Mouse (Mus musculus): ENCODE data around the gene Topbp1.
A peak's percentile ranks its signal among the peaks of the same experiment; 100 is the strongest.

The Topbp1 gene

DNA sequence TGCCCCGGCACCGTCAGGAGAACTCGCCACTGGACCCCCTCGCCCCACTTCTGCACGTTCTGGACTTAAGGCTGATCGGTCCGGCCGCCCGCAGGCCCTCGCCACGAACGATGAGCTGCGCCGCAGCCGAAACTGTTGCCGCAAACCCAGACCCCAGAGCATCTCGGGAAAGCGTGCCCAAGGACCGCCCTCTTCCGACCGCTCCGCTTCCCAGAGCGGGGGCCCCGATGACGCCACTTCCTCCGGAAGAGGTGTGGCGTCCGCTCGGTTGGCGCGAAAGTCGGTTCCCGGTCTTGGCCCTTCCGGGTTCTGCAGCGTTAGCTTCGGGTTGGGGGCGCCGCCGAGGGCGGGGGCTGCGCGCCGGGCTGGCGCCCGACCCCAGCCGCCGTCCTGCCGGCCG is at the start of gene Topbp1, which contains the start of gene 1300017J02Rik:
Gene Topbp1, plus strand, starts transcription at position 289 of the 400 bp plus-strand sequence.
Gene 1300017J02Rik, minus strand, starts transcription at position 156 of the 400 bp plus-strand sequence.
- DNase-seq (ENCODE audit: inconsistent ontology term): peak; percentile 94

DNA sequence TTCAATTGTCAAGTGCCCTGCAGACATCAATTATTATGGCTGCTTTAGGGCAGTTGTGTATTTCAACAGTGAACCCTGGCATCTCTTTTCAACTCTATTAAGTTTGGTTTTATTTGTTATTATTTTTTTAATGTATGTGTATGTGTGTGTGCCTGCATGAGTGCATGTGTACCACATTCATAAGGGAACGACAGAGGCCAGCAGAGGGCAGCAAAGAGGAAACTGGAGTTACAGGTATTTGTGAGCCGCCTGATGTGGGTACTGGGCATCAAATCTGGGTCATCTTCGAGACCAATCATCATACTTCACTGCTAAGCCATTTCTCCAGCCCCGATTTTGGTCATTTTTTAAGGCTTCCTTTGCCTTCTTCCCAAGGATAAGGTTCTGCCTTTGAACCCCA is 39.2 kb upstream of the Topbp1 start:
- DNase-seq (ENCODE audit: inconsistent ontology term): no peak

DNA sequence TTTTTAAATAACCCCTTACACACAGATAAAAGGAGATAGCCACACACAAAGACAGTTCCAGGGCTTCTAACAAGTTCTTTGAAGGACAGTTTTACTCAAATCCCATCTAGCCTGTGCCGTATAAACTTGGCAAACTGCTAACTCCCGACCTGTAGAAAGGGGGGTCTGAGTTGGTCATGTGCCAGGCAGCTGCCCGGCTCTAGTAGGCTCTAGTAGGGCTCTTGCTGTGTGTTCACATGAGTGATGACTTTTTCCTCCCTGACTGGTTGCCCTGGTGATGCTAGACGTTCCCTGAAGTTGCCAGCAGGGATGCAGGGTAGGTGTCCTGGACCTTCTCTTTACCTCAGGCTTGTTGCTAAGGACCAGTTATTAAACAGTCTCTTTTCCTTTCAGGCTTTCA is 33.9 kb upstream of the Topbp1 start:
- no peak for DNase-seq (ENCODE audit: inconsistent ontology term)

DNA sequence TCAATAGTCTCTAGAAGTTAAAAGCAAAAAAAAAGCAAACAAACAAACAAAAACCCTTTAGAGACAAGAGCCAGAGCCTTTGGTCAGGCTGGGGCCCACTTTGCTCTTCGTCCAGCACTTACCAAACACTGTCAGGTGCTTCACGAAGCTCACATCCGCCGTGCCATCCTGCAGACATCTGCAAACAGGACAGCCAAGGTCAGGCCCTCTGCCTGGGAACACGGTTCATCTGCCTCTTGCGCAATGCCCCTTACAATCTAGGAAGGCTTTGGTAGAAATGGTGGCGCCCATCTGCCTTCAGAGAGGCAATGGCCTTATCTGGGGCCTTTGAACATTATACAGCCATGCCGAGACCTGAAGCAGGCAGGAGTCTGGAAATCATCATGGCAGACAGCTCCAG is 30.2 kb upstream of the Topbp1 start:
- no peak for DNase-seq (ENCODE audit: inconsistent ontology term)

DNA sequence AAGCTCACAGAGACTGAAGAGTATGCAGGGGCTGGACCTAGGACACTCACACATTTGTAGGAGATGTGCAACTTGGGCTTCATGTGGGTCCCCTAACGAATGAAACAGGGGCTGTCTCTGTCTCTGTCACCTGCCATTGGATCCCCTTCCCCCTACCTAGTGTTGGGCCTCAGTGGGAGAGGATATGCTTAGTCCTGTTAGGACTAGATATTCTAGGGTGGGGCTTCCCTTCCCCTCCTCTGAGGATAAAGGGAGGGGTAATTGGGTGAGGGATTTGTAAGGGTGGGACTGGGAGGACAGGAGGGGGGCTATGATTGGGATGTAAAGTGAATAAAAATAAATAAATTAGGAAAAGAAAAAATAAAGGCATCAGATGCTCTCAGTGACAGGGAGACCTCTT is 29.3 kb upstream of the Topbp1 start:
- DNase-seq (ENCODE audit: inconsistent ontology term): no peak

DNA sequence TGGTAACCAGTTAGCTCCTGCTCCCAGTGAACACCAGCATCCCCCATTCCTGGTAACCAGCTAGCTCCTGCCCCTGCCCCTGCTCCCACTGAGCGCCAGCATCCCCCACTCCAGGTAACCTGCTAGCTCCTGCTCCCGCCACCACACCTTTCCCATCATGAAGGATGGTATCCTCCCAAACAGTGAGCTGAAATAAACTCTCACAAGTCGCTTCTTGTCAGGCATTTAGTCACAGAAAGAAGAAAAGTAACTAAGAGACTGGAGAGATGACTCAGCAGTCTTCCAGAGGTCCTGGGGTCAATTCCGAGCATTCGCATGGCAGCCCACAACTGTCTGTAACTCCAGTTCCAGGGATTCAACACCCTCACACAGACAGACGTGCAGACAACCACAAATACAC is 28.1 kb upstream of the Topbp1 start:
- no peak for DNase-seq (ENCODE audit: inconsistent ontology term)

DNA sequence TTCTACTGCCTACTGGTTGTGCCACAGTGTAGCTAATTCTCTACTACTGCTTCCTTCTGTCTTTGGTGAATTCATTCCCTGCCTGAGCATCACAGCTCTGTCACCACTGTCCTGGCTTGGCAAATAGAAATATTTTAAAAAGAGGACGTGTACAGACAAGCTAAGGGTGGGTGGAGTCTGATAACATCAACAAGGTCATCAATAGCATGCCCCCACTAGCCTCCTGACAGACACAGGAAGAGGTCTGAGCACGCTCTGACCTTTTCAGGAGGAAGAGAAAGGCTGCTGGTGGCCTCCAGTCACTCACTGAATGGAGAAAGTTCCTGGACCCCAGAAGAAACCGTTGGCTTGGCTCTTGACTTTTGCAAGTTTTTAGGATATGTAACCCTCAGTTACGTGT is 18.6 kb upstream of the Topbp1 start:
- DNase-seq (ENCODE audit: inconsistent ontology term): no peak

DNA sequence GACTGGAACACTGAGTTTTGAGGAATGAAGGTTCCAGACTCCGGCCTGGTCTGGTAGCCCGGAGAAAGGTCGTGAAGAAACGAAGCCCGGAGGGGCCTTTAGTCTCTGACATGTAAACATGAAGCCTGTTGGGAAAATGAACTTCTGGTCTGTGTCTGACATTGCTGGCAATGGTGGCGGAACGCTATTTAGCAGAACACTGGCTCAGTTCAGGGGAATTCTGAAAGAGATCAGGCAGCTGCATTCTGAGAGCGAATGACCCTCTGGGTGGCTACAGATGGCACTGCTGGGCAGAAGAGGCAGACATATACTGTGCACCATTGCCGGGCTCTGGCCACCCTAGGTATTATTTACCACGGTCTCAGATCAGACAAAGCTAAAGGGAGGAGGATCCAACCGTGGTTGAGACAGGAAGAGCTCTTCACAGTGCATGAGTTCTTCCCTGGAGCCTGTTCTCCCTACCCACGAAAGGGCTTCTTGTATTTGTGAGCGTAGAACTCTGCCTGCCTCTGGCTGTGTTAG is 18.1 kb upstream of the Topbp1 start:
- no peak for DNase-seq (ENCODE audit: inconsistent ontology term)

DNA sequence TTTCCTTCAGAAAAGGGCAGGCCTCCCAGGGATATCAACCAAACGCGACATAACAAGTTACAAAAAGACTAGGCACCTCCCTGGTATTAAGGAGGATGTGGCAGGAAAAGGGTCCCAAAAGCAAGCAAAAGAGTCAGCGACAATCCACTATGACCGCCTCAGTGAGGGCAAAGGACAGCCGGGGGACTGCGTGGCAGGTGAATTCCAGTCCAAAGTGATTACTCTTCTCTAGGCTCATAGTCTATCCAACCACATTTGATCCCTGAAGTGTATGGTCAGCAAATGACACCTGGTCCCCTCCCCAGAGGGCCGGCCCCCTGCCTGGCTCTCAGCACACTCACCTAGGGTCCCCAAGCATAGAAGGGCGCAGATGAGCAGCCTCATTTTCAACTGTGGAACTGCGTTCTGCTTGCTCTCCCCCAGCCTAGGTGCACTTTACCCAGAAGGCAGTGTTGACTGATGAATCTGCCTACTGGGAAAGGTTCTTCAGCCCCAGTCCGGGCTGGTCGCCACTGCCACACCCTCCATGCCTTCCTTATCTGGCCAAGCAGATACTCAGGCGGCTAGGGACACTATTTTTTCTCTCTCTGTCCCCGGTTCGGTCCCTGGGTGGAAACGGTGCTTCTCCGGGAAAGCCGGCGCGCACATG is 17.1 kb upstream of the Topbp1 start:
- DNase-seq (ENCODE audit: inconsistent ontology term): no peak

DNA sequence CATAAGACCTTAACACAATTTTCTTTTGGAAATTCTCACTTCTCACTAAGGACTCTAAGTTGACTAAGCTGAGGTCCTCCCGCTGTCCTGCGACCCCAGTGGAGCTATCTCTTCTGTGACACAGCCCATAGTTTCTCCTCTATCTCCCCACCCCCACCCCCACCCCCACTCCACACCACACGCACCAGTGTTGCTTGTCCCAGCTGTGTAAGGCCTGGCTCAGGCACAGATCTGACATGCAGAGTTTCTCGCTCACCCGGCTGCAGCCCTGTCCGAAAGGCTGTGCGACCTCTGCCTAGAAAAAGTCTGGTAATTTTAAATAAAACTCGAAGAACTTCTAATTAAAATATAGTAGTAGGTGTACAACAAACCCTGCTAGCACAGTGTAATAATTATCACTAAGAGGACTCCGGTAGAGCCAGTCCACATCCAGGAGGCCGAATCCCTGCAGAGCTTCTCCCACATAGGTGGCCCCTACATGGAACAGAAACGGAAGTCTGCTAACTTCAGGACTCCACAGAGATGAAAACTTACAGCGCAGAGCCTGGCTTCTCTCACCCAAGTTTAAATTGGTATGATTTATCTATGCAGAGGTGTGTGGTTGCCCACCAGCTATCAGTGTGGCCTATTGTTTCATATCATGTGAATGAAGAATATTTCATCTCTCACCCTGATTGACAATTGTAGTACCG is 16.4 kb upstream of the Topbp1 start:
- no peak for DNase-seq (ENCODE audit: inconsistent ontology term)

DNA sequence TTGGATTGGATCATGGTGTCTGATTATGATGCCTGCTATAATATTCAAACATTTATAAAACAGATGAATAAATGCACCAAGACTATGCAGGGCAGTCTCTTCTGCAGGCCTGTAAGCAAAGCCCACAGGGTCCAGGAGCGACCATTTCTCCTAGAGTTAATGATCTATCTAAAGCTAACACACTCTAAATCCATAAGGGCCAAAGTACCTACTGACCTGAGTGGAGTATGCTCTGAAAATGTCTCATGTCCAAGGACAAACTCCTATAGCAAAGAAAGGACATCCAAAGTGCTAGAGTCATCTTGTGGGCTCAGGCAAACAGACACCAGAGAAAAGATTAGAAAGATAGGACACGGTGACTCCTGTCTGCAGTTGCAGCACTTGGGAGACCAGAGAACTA is 10.5 kb upstream of the Topbp1 start:
- no peak for DNase-seq (ENCODE audit: inconsistent ontology term)

DNA sequence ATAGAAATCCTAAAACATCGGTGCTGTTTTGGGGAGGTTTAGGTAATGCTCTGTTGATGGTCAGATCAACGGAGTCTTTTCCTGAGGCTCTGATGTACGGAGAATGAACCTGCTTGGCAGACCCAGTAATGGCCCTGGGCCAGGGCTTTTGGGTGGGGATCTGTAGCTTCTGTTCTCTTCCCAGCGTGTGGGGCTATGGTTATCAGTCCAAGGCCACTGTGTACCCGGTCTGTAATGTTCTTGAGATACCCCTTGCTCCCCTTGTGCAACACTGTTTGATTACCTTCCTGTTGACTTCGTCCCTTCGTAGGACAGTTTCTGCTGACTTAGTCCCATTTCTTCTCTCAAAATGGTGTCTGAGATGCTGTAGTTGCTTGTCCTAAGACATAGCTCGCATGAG is 3.9 kb upstream of the Topbp1 start:
- no peak for DNase-seq (ENCODE audit: inconsistent ontology term)

DNA sequence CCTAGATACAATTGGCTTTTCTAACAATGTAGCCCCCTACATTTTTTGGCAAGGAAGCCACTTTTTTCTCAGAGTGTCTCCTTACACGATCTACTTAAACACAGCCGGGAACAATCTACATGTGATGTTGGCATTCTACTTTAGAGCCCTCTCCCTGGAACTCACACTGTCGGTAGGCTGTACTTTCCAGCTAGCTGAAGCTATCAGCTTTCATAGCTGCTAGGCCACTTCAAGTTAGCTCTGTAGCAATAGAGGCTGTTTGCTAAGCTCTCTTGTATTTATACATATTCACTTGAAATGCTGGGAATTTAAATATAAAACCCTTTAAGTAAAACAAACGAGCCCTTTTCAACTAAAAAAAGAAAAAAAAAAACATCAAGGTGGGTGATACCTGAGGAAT is 2.8 kb upstream of the Topbp1 start:
- DNase-seq (ENCODE audit: inconsistent ontology term): no peak

DNA sequence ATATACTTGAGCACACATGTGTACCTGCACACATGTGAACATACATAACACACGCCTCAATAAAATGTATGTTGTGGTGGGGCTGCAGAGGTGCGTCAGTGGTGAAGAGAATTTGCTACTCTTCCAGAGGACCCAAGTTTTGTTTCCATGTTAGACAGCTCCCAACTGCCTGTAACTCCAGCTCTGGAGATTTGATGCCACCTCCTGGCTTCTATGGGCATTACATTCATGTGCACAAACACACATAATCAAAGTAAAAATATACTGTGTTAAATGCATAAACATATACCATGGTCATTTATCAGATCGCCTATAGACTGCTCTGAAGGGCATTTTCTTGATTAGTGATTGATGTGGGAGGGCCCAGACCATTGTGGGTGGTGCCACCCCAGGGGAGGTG is 2.3 kb upstream of the Topbp1 start:
- DNase-seq (ENCODE audit: inconsistent ontology term): peak; percentile 36

DNA sequence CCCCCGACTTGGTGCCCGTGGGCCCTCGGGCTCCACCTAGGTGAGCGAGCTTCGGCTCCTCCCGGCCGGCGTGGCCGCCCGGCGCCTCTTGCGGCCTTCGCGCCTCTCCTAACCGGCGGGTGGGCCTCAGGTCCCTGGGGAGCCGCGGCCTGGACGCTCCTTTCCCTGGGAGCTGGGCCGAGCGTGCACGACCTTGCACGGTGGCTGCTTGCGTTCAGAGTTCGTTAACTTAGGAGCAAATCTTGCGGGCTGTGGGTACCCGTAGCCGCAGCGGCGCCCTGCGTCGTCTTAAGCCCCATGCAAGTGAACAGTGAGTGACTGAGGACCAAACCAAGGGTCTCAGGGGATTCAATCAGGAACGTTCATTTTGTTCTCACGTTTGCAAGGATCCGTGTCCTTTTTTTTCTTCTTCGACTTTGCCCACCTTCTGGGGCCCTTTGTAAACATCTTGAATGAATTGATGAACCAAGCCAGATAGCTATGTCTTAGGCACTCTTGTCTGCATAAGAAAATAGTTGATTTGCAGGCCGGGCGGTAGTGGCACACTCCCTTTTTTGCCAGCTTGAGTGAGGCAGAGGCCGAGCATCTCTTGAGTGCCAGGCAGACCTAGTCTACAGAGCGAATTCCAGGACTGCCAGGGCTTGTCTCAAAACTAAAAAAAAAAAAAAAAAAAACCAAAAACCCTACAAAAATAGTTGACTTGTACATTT is 472 bp downstream of the Topbp1 start:
- DNase-seq (ENCODE audit: inconsistent ontology term): peak; percentile 38

DNA sequence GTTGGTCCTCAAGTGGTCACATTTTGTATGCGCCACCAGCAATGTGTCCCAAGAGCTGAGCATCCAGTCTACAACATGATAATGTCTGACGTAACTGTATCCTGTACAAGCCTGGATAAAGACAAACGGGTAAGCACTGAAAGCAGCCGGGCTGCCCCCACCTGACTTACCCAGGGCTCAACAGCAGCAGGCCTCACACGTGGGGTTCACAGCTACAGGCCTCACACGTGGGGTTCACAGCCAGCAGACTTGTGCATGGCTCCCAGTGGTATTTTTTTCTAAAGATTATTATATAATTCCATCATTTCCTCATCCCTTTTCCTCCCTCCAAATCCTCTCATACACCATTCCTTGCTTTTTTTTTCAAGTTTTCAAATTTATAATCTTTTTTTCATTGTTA is 4.8 kb downstream of the Topbp1 start:
- no peak for DNase-seq (ENCODE audit: inconsistent ontology term)

DNA sequence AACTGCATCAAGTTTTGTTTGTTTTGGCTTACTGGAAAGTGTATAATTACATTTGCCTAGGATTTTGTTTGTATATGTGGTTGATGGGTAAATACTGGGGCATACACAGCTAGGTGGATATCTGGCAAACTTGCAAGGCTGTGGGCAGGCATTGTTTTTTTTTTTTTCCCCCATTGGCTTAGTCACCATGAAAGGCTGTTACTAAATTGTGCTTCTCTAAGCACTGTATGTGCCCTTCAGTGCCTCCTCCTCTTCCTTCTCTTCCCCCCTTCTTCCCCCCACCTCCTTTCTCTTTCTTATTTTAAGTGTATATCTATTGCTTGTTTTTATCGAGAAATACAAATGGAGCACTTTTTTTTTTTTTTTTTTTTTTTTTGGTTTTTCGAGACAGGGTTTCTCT is 19.7 kb downstream of the Topbp1 start:
- no peak for DNase-seq (ENCODE audit: inconsistent ontology term)

DNA sequence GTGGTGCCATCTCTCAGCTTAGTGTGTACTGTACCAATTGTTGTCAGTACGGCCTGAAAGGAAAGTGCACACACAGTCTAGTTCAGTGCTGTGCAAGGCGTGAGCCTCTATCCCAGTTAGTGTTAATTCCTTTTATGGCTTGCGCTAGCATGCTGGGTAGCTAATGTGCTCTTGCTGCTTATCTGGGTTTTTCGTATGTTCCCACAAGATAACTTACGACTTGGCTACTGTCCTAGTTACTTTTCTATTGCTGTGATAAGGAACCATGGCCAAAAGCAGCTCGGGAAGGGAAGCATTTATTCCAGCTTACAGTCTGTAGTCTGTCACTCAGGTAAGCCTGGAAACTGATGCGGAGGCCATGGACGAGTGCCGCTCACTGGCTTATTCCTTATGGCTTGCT is 21.4 kb downstream of the Topbp1 start:
- no peak for DNase-seq (ENCODE audit: inconsistent ontology term)

DNA sequence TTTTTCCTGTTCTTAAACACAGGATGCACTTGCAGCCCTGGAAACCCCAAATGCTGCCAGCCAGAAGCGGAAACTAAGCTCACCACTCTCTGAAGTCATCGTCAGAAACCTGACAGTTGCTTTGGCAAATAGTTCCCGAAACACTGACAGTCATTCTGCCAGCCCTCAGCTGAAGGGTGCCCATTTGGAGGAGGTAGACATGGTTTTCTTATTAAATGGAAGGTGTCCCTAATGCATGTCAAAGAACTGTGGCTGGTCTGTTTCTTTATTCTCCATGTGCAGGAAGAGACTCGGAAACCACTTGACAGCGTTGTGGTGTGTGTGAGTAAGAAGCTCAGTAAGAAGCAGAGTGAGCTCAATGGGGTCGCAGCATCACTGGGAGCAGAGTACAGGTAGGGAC is 27.6 kb downstream of the Topbp1 start:
- DNase-seq (ENCODE audit: inconsistent ontology term): no peak

DNA sequence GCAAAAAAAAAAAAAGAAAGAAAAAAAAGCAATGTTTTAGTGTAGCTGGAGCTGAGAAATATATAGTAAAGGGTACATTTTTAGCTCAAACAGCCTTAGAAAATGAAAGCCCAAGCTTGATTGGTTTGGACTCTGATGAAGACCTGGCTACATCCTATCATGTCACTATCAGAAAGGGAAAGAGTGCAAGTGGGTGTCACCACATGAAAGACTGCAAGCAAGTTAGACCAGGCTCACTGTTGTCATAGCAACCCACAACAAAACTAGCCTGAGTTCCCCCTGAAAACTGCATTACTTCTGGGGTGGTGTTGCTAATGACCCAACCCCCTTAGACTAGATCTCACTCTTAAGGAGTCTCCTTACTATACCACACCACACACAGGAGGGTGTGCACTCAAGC is 31.9 kb downstream of the Topbp1 start:
- DNase-seq (ENCODE audit: inconsistent ontology term): no peak

DNA sequence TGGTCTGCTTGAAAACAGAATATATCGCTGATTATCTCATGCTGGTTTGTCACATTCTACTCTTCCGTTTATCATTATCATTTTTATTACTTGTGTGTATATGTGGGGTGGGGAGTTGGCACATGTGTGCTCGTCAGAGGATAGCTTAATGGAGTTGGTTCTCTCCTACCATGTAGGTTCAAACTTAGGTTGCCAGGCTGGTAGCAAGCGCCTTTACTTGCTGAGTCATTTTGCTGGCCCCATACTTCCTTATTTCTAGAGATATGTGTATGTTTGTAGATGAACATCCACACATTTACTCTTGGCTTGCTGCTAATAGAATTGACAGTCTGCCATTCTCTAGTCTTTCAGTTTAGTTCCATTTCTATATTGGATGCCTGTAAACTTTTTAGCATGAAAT is 42.0 kb downstream of the Topbp1 start:
- no peak for DNase-seq (ENCODE audit: inconsistent ontology term)

DNA sequence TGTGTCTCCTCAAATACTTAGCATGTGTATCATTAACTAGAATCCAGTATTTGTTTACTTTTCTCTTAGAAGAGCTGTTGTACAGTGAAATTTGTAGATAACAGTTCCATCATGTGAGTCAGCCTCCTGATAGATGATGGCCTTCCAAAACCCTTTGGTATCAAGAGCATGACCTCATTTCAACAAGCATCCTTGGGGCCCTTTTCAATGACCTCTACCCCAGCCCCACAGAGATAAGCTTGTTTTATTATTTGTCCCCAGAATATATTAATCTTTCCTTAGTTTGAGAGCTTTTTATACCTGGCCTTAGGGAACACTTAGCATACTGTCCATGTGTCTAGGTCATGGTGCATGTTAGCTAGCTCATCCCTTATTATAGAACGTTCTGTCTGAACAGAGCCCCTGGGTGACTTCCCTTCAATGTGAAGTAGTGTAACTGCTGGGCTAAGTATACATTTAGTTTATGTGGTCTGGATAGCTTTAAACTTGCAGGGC is 43.0 kb downstream of the Topbp1 start:
- no peak for DNase-seq (ENCODE audit: inconsistent ontology term)

DNA sequence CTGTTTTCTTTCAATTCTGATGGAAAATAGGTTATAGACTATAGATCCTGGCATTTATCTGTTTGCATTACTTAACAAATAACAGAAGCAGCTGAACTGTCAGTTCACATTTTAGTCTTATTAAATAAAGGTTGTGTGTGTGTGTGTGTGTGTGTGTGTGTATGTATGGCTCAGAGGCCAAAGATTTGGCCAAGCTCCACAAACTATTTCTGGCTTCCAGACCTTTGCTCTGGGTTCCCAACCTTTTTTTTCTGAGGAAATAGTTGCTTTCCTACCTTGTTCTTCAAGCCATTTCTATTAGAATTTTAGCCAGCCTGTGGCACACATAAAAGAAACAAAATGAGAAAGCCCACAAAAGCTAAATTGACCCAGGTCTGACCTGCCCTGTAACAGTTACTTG is 43.8 kb downstream of the Topbp1 start:
- DNase-seq (ENCODE audit: inconsistent ontology term): no peak
